Mouse (Mus musculus) brain, embryonic 14.5 days (tissue): ENCODE results near the gene Ccdc88a.

Experiments
- CTCF ChIP-seq: fragments of 200-500 bp; IDR thresholded peaks from 2 replicates; pipeline ENCODE4 v1.5.1; 2012; ENCODE audit warnings: inconsistent platforms, mild to moderate bottlenecking, moderate library complexity, borderline replicate concordance; ENCODE audit not compliant: insufficient read depth, insufficient read length; ENCODE audit errors: extremely low read depth
- POLR2A ChIP-seq: fragments of 200-500 bp; IDR thresholded peaks from 2 replicates; pipeline ENCODE4 v1.6.1; 2012; ENCODE audit warnings: mild to moderate bottlenecking, inconsistent platforms, borderline replicate concordance; ENCODE audit not compliant: poor library complexity, insufficient read depth, insufficient read length, severe bottlenecking; ENCODE audit errors: extremely low read depth

- TF ChIP-seq CTCF (no peak), POLR2A (no peak)
Measured at GRCm38 (mm10) chr11:29374274-29374656, 807 bp downstream of the Ccdc88a start.
